Mouse (Mus musculus) thymus, adult 18-20 months (tissue): Measurements from ENCODE around the gene Sdhaf1.
A peak's percentile ranks its signal among the peaks of the same experiment; 100 is the strongest.

ENCODE experiments used
- DNase-seq, 2 experiments: peaks; one replicate each; pipeline ENCODE4 v3.0.0; 2022; ENCODE audit warnings: mixed read lengths in 2 of 2

Sdhaf1 gene

DNA sequence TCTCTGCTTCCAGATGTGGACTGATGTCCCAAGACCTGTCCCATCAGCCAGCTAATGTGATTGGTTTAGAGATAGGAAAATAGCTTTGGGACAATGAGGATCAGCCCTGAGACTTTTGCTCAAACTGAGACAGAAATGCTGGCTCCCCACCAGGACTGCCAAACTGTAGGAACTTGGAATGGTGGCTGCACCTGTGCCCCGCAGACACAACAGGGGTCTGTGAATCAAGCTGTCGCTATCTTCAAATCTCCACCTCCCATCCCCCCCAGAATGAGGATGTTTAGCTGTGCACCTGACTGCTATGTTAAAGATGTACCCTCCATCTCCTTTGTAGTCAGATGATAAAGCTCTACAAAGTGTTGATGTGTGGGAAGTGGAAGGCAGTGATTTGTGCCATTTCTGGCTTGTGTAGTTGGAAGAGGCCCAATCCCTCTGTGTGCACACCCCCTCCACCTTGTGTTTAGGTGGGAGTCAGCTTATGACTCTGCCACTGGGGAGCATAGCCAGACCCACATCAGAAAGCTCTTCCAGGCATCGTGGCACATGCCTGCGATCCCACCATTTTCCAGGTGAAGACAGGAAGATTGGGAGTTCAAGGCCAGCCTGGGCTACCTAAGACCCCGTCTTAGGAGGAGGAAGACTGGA lies 727 bp upstream of the Sdhaf1 start:
- DNase-seq = no peak

DNA sequence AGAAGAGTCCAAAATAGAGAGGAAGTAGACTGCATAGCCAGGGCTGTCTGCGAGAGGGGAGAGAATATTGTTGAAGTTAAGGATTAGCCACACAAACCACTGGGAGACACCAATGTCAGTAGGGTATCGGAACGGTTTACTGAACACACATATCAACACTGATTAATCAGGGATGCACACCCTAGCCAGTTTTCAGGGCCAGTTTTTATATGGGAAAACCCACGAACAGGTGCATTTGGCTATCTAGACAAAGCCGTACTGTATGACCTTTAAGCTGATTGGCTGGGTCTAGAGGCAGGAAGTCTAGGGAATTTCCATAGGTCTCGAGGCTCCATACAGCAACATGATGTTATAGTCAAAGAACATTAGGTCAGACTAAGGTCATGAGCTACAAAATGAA lies 830 bp downstream of the Sdhaf1 start:
- DNase-seq = no peak

DNA sequence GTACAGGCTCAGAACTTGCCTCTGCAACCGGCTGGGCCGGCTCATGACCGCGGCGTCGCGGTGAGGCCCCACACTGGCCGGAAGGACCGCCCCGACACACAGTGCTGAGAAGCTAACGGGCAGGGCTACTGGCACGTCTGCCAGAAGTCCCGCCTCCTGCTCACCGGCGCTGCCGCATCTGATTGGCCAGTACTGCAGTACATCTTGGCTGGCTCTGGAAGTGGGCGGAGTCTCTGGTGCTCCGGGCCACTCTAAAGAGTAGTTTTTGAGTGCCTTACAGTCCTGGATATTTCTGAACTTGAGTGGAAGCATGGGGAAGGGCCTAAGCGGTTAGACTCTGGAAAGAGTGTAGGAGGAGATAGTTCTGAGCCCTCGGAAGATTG lies 1.4 kb downstream of the Sdhaf1 start:
- peak; percentile 95 to 96 for DNase-seq

DNA sequence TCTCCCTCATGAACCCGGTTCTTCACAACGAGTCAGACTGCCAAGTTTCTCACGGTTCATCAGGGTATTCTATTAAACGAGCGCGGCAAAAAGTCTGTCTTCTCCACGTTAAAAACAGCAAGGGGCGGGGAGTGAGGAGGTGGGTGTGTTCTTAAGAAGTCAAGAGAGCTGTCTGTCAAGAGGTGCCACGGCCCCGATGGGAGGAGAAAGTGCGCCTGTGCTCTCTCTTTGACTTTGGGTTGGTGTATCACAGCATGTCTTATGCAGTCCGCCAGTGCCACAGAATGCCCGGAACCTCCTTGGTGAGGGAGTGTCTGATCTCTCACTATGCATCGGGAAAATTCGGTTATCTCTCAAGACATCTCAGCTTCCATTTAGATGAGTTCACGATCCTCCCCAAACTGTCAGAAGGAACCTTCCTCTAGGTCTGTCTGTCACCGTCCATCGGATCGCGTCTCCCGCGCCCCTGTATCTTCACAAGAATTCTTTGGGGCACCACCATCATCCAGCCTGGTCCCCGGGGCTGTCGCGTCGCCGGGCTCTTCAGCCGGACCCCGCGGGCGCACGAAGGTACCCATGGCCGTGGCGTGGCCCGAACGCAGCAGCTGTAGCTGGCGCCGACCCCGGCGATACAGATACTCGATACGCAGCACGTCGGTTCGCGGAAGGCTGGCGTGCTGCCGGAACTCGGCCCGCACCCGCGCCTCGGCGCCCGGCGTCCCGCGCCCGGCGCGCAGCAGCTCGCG lies 2.0 kb downstream of the Sdhaf1 start, which contains the start of gene E130208F15Rik:
Gene E130208F15Rik, plus strand, starts transcription at position 202 of the 746 bp plus-strand sequence.
- DNase-seq = peak; percentile 62 to 74

- DNase-seq = no peak
Measured at GRCm38 (mm10) chr7:30320946-30321345, 2.7 kb downstream of the Sdhaf1 start.

DNA sequence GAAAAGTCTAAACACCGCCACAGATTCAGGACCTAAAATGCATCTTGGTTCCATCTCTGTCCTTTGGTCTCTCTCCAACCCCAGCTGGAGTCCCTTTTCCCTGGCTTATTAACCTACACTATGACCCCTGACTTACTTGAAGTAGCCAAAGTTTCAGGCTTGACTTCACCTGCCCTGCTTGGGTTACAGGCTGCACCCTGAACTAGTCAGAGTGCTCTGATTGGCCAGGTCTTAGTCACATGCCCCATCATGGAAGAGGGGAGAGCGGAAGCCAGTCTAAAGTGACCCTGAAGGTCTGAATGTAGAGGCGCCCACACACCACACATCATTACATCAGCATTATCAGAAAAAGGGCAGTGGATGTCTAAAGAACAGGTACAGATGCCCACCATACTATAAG lies 5.6 kb downstream of the Sdhaf1 start:
- DNase-seq = no peak

DNA sequence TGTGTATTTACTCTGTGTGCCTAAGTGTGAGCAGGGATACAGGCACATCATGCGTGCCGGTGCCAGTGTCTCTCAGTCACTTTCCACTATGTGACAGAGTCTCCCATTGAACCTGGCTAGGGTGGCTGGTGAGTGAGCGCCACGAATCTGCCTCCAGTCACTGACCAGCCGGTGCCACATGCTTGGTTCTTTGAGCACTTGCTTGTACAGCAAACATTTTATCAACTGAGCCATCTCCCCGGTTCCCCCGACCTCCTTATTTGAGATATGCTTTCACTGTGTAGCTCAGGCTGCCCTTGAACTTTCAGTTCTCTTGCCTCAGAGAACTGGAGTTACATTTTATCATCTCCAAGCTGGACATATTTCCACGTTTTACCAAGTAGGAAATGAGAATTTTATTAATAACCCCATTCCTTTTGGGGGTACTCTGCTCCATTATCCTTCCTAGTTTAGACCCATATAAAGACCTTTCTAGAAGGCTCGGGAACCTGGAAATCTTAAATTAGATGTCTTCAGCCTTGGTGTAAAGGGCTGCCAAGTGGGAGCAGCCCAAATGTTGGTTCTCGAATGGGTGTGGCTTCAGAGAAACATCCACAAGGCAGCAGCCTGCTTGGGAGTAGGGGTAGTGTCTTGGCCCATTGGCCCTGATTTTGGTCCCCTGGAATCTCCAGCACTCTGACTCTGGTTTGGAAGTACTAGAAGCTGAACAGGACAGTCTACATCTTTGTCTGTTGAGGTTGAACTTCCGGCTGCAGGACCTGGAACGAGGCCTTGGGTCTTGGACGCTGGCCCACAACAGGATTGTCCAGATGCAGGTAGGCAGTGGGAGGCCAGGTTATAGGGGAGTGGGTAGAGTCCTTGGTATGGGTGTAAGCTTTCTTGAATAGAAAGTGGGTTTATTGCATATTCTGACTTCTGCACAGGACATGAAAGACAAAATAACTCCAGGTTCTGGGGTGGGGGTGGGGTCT lies 7.9 kb downstream of the Sdhaf1 start:
- DNase-seq = no peak

- no peak for DNase-seq
Measured at GRCm38 (mm10) chr7:30314721-30315155, 9.0 kb downstream of the Sdhaf1 start, which contains the start of gene Syne4. Gene Syne4 (plus strand): TSS chr7:30314807.

GRCm38 (mm10) chr7:30313666-30314320 lies 9.9 kb downstream of the Sdhaf1 start:
- no peak for DNase-seq

GRCm38 (mm10) chr7:30310136-30310535 lies 13.6 kb downstream of the Sdhaf1 start:
- DNase-seq = no peak

DNA sequence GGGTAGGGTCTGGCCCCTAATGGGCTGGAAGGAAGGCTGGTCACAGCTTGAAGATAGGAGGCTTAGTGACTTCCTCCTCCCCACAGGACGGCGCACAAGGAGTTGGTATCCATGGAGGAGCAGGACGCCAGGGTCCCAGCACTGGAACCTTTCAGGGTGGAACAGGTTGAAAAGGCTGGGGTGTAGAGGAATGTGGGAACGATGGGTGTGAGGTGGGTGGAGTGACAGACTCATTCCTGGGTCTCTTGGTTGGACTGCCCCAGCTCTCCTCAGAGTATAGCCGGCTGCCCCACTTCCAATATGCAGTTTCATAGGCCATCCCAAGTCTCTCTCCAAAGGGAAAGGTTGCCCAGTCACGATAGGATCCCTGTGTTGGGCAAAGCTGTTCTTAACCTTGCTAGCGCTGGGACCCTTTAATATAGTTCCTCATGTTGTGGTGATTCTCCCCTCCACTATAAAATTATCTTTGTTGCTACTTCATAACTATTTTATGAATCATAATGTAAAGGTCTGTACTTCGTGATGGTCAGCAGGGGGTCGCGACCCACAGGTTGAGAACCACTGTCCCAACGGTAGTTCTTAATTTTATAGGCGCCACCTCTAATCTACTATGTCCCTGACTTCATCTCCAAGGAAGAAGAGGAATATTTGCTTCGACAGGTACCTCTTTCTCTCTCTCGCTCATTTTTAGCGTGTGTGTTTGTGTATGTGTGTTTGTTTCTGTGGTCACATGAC lies 14.1 kb downstream of the Sdhaf1 start:
- no peak for DNase-seq

DNA sequence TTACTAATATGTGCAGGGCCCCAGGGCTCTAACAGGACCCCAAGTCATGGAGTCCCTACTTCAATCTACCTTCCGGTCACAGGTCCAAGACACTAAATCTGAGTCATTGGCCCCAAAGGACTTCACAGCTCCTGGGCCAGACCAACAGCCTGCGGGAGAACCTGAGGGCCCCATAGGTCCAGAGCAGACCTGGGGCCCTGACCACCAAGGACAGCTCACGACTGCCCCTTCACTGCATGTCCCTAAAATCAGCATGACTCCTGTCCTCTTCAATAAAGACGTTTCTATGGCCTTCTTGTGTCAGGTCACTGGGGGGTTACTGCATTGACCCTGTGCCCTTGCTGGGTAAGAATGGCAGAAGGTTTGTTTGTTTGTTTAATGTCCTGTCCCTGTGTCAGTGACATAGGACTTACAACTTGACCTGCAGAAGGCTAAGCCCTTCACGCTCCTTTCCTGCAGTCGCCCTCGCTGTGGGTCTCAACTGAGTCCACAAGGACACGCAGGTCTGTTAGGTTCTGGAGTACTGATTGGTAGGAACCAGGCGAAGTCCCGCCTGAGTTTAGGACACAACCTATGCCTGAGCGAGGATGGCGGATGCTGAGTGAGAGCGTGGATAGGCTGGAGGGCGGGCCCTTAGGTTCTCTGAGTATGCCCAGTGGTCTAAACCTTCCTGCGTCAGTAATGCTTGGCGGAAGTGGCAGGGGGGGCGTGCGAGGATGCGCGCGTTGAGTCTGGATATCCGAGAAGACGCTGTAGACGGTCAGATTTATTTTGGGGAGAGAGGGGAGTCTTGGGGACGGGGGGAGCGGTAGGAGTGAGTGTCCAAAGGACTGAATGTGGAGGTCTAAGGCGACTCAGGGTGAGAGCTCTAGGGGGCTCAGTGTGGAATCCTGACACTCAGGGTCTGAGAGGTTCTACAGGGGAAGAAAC lies 15.4 kb downstream of the Sdhaf1 start, which contains the start of gene Alkbh6:
Gene Alkbh6, plus strand, starts transcription at position 642 of the 930 bp plus-strand sequence.
- peak; percentile 93 to 94 for DNase-seq

GRCm38 (mm10) chr7:30306083-30306779 lies 17.5 kb downstream of the Sdhaf1 start:
- DNase-seq = no peak

- no peak for DNase-seq
Measured at GRCm38 (mm10) chr7:30300914-30301313, 22.8 kb downstream of the Sdhaf1 start.

DNA sequence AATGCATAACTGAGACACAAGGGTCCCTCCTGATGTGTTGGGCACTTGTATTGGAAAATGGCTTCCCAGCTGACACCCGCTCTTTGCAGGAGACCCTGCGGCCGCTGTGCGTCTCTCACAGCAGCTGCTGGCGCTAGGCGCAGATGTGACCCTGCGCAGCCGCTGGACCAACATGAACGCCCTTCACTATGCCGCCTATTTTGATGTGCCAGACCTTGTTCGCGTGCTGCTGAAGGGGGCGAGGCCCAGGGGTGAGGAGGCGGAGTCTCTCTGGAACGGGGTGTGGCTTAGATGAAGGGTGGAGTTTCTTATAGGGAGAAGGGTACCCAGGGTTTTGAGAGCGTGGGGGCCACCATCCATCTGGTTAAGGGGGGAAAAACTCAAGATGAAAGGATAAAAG lies 26.4 kb downstream of the Sdhaf1 start:
- DNase-seq = no peak

DNA sequence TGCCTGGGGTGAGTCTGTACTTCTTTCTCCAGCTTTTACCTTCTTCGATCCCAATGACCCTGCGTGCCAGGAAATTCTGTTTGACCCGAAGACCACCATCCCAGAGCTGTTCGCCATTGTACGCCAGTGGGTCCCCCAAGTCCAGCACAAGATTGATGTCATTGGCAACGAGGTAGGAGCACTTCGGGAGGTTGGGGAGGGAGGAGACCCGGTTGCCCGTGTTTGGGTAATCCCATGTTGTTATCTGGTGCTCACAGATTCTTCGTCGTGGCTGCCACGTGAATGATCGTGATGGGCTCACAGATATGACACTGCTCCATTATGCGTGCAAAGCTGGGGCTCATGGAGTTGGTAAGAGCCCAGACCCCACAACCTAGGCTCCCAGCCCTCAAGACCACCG lies 26.9 kb downstream of the Sdhaf1 start:
- no peak for DNase-seq

- DNase-seq = no peak
Measured at GRCm38 (mm10) chr7:30295103-30295502, 28.6 kb downstream of the Sdhaf1 start.

DNA sequence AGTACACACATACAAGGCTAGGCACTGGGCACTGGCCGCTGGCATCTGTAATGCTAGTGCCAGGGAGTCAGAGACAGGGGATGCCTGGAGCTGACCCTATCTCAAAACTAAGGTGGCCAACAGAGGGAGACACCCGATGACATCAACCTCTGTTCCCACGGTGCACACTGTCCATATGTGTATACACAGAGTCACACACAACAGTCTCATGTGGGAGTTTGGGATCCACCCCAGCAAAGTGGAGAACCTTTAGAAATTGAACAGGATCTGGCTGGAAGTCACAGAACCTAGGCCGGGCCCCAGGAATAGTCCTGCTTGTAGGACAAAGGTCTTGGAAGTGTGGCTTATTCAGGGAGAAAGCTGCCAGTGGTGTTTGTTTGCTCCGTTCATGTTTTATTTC lies 29.4 kb downstream of the Sdhaf1 start:
- DNase-seq = no peak

DNA sequence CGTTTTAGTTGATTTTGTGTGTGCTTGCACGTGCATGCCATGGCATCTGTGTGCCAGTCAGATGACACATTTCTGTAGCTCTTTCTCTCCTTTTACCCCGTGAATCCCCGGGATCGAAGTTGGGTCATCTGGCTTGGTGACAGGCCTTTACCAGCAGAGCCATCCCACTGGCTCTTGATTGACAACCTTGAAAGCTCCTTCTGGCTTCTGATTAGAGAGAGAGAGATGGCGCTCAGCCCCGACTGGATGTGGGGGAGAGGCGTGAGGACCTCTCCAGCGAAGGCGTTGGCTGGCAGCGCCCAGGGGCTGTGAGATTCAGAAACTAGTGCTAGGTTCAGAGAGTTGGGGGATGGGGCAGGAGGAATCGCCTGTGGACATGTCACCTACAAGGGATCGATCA lies 29.9 kb downstream of the Sdhaf1 start:
- no peak for DNase-seq
